Mouse (Mus musculus) Patski (cell line): ENCODE measurements around the gene Klk1b24. TPM values are rescaled to one million over a fixed set of nuclear protein-coding genes. Genes with fewer than 3 reads are reported as not detected.

Source experiments
- ATAC-seq: fragments of 100-300 bp; one replicate; pipeline ENCODE4 v1.8.0; 2021
- CTCF ChIA-PET: fragments of 350-600 bp; sonication (Branson Sonifier 250); formaldehyde crosslinking; loops from one replicate; lab custom pipeline; 2022; ENCODE audit warnings: inconsistent platforms; lab: Charles Lee
- POLR2A ChIA-PET: fragments of 350-600 bp; sonication (Branson Sonifier 250); formaldehyde crosslinking; loops from one replicate; lab custom pipeline; 2022; ENCODE audit warnings: antibody characterized with exemption, inconsistent platforms; lab: Charles Lee
- DNase-seq: peaks from one replicate; pipeline ENCODE4 v3.0.0-alpha.2; 2011; ENCODE audit warnings: low read depth, low spot score
- H3K27me3 ChIP-seq: fragments of 371-371 bp; one replicate; pipeline ENCODE4 v1.5.1; 2021
- CTCF ChIP-seq: fragments of 100-300 bp; IDR thresholded peaks from one replicate; pipeline ENCODE4 v1.5.1; 2021
- in situ Hi-C: fragments of 300-500 bp; cut with MboI; formaldehyde crosslinking; loops from 3 replicates; pipeline ENCODE4 v1.11.1; 2018; ENCODE audit warnings: low pct_unique_long_range_greater_than_20kb, mixed read lengths
- polyA plus RNA-seq: library from polyadenylated mRNA; unstranded; gene quantifications from one replicate; pipeline ENCODE4 v1.2.3, GENCODE M21; 2021

Gene Klk1b24
- polyA plus RNA-seq, 1 experiment from 2014 or later = not detected

DNA sequence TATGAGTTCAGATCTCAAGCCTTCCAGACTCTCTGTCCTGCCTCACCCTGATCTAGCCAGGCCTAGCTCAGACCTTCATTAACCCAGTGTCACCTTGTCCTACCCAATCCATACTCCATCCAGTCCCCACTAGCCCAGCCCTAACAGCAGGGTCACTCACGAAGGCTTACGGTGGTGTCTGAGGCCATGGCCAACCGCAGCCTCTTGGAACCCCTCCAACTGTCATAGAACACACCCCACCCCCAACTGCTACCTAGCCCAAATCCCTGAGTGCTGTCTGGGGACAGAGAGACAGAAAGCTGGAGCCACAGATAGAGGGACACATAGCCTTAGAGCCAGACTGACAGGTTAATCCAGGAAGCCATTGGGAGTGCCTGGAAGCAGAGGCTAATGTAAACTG, 47.9 kb downstream of the Klk1b24 start, which contains the start of gene Gm36864:
Gene Gm36864, plus strand, starts transcription at position 269 of the 400 bp plus-strand sequence.
- in situ Hi-C loops = loop anchor here (25.0 kb wide), 1 partner anchor 649 kb away; the partner anchor contains the start of gene Zfp719
- DNase-seq = no peak
- no peak for TF ChIP-seq CTCF
- H3K27me3 ChIP-seq = peaks cover 7% of the 10 kb centered on the region
- no peak for ATAC-seq
- CTCF ChIA-PET = no interaction called here
- POLR2A ChIA-PET = no interaction called here

DNA sequence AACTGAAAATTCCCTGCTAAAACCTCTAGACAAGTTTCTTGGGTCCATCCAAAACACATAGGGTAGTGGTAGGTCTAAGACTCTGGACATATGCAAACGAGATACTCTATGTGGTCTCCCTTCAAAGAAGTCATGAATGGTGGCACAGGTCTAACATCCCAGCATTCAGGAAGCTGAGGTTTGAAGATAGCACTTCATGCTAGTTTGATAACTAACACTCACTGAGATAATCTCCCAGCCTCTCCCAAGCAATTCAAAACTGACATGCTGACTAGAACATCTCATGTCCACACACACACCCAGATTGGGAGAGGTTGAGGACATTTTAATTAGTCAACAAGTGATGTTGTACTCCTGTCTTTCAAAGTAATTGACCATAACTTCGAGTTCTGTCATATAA, 51.9 kb downstream of the Klk1b24 start:
- in situ Hi-C loops = loop anchor here (25.0 kb wide), 1 partner anchor 653 kb away; the partner anchor contains the start of gene Zfp719
- ChIA-PET CTCF (no interaction called here), POLR2A (no interaction called here)
- no peak for DNase-seq
- ATAC-seq = no peak
- no peak for TF ChIP-seq CTCF
- peaks cover 14% of the 10 kb centered on the region for H3K27me3 ChIP-seq

DNA sequence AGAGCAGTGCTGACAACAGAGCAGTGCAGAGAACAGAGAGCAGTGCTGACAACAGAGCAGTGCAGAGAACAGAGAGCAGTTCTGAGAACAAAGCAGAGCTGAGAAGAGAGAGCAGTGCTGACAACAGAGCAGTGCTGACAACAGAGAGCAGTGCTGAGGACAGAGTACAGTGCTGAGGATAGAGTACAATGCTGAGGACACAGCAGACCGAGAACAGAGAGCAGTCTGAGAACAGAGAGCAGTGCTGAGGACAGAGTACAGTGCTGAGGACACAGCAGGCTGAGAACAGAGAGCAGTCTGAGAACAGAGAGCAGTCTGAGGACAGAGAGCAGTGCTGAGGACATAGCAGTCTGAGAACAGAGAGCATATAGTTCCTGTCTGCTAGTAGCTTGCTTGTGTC, 52.7 kb downstream of the Klk1b24 start:
- ATAC-seq (peak; percentile 22), DNase-seq (no peak)
- CTCF ChIA-PET = no interaction called here
- in situ Hi-C loops = loop anchor here (25.0 kb wide), 1 partner anchor 653 kb away; the partner anchor contains the start of gene Zfp719
- POLR2A ChIA-PET = no interaction called here
- TF ChIP-seq CTCF = no peak
- H3K27me3 ChIP-seq = peaks cover 11% of the 10 kb centered on the region

DNA sequence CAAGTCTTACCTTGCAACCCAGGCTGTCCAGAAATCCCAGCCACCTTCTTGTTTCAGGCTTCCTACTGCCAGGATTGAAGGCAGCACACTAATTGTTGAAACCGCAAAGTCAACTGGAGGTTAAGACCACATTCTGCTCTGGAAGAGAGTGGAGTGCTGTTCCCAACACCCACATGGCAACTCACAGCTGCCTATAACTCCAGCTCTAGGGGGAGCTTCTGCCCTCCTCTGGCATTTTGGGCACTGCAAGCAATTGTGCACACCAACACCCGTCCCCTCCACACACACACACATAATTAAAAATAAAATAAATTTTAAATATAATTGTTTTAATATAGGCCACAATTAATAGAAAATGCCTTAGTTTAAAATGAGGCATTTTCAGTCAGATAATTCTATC, 53.1 kb downstream of the Klk1b24 start:
- ATAC-seq = no peak

More for the DNA sequence above, 53.1 kb downstream of the Klk1b24 start:
- H3K27me3 ChIP-seq = peaks cover 10% of the 10 kb centered on the region
- in situ Hi-C loops = loop anchor here (25.0 kb wide), 1 partner anchor 654 kb away; the partner anchor contains the start of gene Zfp719
- POLR2A ChIA-PET = no interaction called here
- CTCF ChIA-PET = no interaction called here
- no peak for TF ChIP-seq CTCF
- no peak for DNase-seq

Other genes with a start within 250 kb of the Klk1b24 start
- not detected for gene Klk1b8, start 237.6 kb upstream of the Klk1b24 start, polyA plus RNA-seq
- not detected for gene Klk1b1, start 221.5 kb upstream of the Klk1b24 start, polyA plus RNA-seq
- not detected for gene Klk1b9, start 212.2 kb upstream of the Klk1b24 start, polyA plus RNA-seq
- gene Klk1b11, start 192.4 kb upstream of the Klk1b24 start, polyA plus RNA-seq = not detected
- not detected for gene Klk1b26, start 176.1 kb upstream of the Klk1b24 start, polyA plus RNA-seq
- gene Klk1b27, start 135.9 kb upstream of the Klk1b24 start, polyA plus RNA-seq = not detected
- gene Klk1b21, start 85.9 kb upstream of the Klk1b24 start, polyA plus RNA-seq = not detected
- gene Klk1b22, start 75.6 kb upstream of the Klk1b24 start, polyA plus RNA-seq = not detected
- gene Klk1b16, start 51.5 kb upstream of the Klk1b24 start, polyA plus RNA-seq = not detected
- not detected for gene Klk1b3, start 10.0 kb downstream of the Klk1b24 start, polyA plus RNA-seq
- gene Klk1b4, start 19.2 kb downstream of the Klk1b24 start, polyA plus RNA-seq = not detected
- gene Klk1b5, start 27.7 kb downstream of the Klk1b24 start, polyA plus RNA-seq = not detected
- gene Klk1, start 37.1 kb downstream of the Klk1b24 start, polyA plus RNA-seq = not detected
- gene Gm36864, start 47.9 kb downstream of the Klk1b24 start, polyA plus RNA-seq = not detected
- gene 1700028J19Rik, start 58.5 kb downstream of the Klk1b24 start, polyA plus RNA-seq = 0.23 TPM
- 32.3 TPM for gene 2410002F23Rik, start 58.5 kb downstream of the Klk1b24 start, polyA plus RNA-seq
- not detected for gene Acp4, start 69.1 kb downstream of the Klk1b24 start, polyA plus RNA-seq
- not detected for gene Gm15517, start 73.2 kb downstream of the Klk1b24 start, polyA plus RNA-seq
- 0.68 TPM for gene Clec11a, start 118.7 kb downstream of the Klk1b24 start, polyA plus RNA-seq
- gene Shank1, start 122.0 kb downstream of the Klk1b24 start, polyA plus RNA-seq = 1.9 TPM
- gene Syt3, start 195.9 kb downstream of the Klk1b24 start, polyA plus RNA-seq = 6.4 TPM
- 0.98 TPM for gene 1700008O03Rik, start 197.6 kb downstream of the Klk1b24 start, polyA plus RNA-seq
- gene Lrrc4b, start 240.8 kb downstream of the Klk1b24 start, polyA plus RNA-seq = 0.03 TPM